Mouse (Mus musculus): ENCODE results near the gene Dnpep.

Gene Dnpep

GRCm38 (mm10) chr1:75262969-75263951, 54.5 kb downstream of the Dnpep start:
- DNase-seq = peak; percentile 70

- DNase-seq = no peak
Measured at GRCm38 (mm10) chr1:75261278-75261677, 56.5 kb downstream of the Dnpep start.

All from cerebellum, adult 11-12 months (tissue).